Mouse (Mus musculus) CD4-positive, CD25-positive, alpha-beta regulatory T cell, adult 2 months (primary cell): ENCODE results near the gene 4931406P16Rik.
"Not testable (repeated sequence)": the region's sequence is repeated elsewhere in the genome, so short reads cannot be mapped to it uniquely, and the experiment has no call there.

Source experiments
- DNase-seq: peaks from one replicate; pipeline ENCODE4 v3.0.0-alpha.2; 2012; ENCODE audit warnings: low read depth, low spot score

Gene 4931406P16Rik

DNA sequence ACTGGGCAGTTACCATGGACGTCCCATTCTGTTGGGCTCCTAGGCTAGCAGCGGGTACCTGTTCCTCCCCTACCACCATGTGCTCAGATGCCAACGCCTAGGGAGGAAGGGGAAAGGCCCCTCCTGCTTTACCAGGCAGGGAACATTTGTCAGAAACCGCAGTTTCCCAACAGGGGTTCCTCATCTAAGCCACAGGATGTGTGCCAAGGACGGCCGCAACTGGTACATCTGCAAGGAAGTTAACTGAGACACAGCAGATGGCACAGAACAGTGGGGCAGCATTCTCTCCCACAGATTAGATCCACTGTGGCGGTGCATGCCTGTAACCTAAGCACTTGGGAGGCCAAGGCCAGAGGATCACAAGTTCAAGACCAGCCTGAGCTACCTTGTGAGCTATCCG, 98.7 kb downstream of the 4931406P16Rik start:
- no peak for DNase-seq

DNA sequence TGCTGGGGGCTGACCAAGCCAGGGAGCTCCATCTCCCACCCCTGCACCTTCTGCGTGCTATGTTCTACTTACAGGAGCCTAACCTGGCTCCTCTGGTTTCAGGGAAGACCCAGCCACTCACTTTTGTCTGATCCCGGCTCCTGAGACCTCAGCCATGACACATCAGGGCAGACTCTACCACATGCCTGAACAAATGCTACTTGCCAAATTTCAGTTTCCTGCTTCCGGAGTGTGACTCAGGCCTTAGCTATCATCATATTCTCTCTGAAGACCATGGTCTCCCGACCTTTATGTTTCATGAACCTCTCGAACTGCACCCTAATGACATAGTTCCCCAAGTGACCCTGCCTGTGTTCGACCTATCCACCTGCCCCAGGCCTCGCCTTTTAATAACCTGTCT, 100.1 kb downstream of the 4931406P16Rik start:
- DNase-seq = no peak

DNA sequence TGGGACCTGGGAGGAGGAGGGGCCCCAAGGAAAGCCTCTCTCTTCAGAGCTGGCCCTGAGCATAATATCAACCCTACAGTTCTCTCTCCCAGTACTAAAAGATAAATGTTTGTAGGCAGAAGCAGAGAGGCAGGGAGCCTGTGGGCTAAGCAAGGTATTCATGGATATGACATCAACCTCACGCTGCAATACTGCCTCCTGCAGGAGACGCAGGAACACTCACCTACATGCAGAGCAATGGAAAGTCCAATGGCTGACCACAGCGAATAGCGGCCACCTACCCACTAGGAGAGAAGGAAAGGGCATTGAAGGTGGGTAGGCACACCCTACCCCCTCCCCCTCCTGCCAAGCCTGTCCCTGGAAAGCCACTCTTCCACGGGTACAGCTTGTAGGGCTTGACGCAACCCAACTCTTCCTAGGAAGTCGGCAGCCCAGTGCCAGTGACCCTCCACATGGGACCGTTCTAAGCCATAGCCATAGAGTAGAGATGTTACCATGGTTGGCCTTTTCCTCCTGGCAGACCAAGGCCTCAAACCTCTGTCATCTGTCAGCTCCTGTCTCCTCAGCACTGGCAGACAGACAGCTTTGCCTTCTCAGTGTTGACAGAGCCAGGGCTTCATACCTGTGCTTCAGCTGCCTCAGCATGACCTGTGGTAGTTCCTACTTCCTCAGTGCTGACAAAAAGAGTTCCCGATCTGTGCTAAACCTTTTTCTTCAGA, 105.2 kb downstream of the 4931406P16Rik start:
- DNase-seq = no peak

DNA sequence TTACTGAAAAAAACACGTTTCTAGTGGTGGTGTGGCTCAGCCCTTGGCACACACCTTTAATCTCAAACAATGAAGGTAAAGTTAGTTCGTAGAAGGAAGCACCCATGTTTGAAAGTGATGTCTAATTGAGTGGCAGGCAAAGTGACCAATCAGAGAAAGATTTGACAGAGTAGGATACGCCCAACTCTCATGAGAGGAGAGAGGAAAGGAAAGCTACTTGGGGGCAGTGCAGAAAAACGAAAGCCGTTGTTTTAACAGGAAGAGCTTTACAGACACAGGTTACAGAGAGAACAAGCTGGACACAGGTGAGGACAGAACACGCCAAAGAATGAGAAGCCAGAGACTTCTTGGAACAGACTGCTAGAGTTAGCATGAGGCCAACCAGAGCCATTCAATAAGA, 107.0 kb downstream of the 4931406P16Rik start:
- DNase-seq = no peak

DNA sequence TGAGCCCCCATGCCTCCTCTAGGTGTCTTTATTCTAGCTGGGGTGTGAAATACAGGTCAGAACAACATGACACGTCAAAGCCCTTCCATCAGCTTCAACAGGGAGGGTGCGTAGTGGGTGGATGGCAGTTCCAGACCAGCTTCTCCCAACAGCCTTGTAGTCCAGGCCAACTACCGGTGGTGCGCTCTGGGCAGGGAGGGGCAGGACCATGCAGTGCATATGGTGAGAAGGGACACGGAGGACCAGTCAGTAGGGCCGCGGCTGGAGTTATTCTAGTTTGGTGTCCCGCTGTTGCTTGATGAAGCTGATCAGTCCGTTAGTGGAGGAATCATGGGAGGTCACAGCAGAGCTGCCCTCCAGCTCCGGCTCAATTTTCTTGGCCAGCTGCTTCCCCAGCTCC, 111.2 kb downstream of the 4931406P16Rik start:
- DNase-seq = not testable (repeated sequence)

DNA sequence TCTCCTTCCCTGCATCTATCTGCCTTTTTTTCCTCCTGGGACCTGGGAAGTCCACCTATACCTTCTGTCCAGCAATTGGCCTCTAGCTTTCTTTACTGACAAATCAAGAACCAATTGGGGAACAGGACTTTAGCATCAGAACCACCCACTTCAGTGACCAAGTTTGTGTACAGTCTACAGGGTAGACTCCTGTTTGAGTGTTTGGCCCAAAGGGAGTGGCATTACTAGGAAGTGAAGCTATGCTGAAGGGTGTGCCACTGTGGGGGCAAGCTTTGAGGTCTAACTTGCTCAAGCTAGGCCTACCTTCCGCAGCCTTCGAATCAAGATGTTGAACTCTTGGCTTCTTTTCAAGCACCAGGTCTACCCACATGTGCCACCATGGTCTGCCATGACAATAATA, 112.5 kb downstream of the 4931406P16Rik start:
- DNase-seq = no peak

DNA sequence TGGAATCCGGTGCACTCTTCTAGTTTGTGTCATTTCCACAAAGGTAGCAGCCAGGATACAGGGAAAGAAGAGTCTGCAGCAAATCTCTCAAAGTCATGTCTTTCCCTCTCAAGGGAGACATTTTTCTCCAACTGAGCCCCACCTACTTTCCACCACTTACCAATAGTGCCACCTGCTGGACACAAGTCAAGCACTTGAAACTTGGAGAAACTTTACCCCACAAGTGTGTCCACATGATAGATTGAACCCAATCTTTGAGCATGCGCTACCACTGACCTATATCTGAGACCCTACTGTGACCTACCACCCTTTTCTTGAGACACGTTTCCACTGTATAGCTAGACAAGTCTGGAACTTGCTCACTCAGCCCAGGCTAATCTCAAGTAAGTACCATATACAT, 115.0 kb downstream of the 4931406P16Rik start:
- peak; percentile 83 for DNase-seq

DNA sequence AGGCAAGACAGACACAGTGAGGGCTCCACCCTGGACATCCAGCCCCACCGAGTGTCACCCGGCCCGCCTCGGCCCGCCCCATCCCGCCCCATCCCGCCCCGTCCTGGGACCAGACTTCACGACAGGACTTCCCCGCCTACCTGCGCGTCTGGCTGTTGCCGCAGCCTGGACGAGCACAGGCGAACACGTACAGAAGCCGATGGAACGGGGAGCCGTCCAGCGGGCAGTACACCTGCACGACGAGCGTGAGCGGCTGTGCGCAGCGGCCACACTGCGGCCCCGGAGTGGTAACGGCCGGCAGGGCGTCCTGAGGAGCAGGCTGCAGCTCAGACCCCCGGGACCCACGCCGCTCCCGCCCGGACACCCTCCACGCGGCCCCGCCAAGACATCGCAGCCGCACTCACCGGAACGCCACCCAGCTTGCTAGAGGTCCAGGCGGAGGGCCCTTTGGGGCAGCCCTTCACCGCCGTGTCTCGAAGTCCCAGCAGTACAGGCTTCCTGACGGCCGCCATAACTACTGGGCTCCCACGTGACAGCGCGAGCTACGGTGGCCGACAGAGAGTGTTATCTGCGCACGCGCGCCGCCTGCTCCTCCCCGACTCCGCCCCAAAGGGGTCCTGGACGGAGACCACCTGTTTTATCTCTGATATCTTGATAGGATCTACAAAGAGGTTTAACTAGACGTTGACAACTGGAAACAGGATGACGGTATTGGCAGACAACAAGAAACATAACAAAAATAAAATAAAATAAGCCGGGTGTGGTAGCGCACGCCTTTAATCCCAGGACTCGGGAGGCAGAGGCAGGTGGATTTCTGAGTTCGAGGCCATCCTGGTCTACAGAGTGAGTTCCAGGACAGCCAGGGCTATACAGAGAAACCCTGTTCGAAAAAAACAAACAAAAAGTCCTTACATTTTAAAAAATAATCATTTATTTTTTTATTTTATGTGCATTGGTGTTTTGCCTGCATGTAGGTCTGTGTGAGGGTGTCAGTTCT, 116.9 kb downstream of the 4931406P16Rik start, which contains the start of gene Pdcd2l:
TSS of gene Pdcd2l (minus strand) at position 530 of the 997 bp plus-strand sequence.
- DNase-seq = peak; percentile 95

DNA sequence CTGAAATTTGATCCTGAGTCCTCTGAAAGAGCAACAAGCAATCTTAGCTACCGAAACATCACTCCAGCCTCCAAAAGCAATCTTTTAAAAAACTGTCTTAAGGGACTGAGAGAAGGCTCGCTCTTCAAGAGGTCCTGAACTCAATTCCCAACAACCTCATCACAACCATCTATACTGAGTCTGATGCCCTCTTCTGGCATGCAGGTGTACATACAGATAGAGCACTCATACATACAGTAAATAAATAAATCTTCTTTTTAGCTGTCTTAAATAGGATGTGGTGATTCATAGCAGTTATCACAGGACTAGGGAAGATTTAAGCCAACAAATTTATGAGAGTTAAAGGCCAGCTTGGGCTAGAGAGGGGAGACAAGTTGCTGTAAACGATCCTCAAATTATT, 117.7 kb downstream of the 4931406P16Rik start:
- DNase-seq = peak; percentile 32

DNA sequence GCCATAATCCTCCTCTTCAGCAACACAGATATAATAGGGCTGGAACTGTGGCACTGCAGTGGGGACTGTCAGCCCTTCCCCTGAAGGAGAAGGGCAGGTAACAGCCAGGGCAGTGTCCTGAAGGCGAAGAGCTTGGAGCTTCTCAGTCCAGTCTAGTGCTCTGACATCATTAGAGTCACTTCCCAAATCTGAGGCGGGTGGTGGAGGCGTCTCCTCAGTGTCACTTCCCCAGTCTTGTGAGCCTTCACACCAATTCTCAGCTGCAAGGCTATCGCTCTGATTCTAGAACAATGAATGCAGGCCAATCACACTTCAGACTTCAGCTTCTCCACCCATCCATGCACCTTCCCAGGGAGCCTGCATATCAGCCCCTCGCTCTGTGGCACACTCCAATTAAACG, 120.5 kb downstream of the 4931406P16Rik start:
- DNase-seq = no peak

DNA sequence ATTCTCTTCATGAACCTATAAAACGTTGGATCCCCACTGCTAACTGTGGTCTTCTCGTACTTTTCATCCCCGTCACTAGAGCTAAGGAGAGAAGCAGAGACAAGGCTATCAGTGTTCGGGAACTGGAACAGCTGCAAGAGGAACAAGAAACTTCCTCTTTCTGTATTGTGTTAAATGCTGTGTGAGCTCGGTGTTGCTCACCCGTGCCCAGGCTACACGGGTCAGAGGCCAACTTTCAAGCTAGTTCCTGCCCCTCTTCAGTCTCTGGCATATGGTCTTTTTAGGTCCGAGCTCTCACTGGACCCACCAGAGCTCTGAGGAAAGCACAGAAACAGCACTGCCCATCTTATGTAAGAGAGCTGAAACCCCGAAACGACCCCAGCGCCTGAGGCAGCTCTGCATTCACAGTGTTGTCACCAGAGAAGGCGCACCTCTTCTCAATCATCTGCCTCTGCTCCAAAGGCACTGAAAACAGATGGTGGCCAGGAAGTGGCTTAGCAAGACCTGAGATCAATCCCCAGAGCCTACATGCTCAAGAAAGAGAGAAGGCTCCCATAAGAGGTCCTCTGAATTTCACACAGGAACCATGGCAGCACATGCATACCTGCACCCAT, 123.9 kb downstream of the 4931406P16Rik start:
- no peak for DNase-seq
